Mouse (Mus musculus) liver, embryonic 14.5 days (tissue): ENCODE results near the gene Nupr1l.

Source experiments
- CTCF ChIP-seq: IDR thresholded peaks from 2 replicates; pipeline ENCODE4 v1.5.1; 2016; ENCODE audit warnings: antibody characterized with exemption, low read depth, control low read depth
- EP300 ChIP-seq: IDR thresholded peaks from 2 replicates; pipeline ENCODE4 v1.6.1; 2016; ENCODE audit warnings: antibody characterized with exemption, low read depth

GRCm38 (mm10) chr5:129924820-129925452 lies 16.6 kb downstream of the Nupr1l start:
- TF ChIP-seq CTCF = no peak
- no peak for TF ChIP-seq EP300
